Mouse (Mus musculus): Measurements from ENCODE around the gene Hmg20b. TPM values are rescaled to one million over a fixed set of nuclear protein-coding genes. Genes with fewer than 3 reads are reported as not detected.

Gene Hmg20b
- total and polyA plus RNA-seq, 3 experiments: 54.9 to 58.1 (median 55.6) TPM

GRCm38 (mm10) chr10:81317273-81317672 lies 33.0 kb downstream of the Hmg20b start:
- peak in 1 of 2 experiments; percentile 52 for DNase-seq
- Histone ChIP-seq H3K79me2 (replicated peaks; ENCODE audit: control insufficient read depth, insufficient read depth, low read length) (no peaks in the 10 kb centered on the region; the same call in 1 of the 2 replicates), H3K27me3 (ENCODE audit: control insufficient read depth, insufficient read depth, low read length) (no peaks in the 10 kb centered on the region), H3K4me1 (ENCODE audit: control insufficient read depth, insufficient read depth, low read length) (peaks cover 6% of the 10 kb centered on the region), H3K36me3 (ENCODE audit: control insufficient read depth, insufficient read depth, low read length) (no peaks in the 10 kb centered on the region; the same call in 1 of the 2 replicates), H3K27ac (no peak overlapping the region), H3K4me3 (no peak overlapping the region), H3K9ac (ENCODE audit: low read depth, low read length) (no peak overlapping the region)
- no peak for TF ChIP-seq POLR2A (IDR thresholded peaks at IDR 0.05; ENCODE audit: insufficient read depth, low read depth, low read length)
- TF ChIP-seq CTCF (IDR thresholded peaks at IDR 0.05): no peak
- TF ChIP-seq EP300 (IDR thresholded peaks at IDR 0.05; ENCODE audit: insufficient read depth, low read depth, low read length): no peak
- 49% methylated on average over 20 of the region's 20 CpGs for WGBS
- intact Hi-C loops (cut with DNase I): no loop called here

GRCm38 (mm10) chr10:81316338-81317060 lies 33.8 kb downstream of the Hmg20b start:
- peaks cover 5% of the 10 kb centered on the region for H3K4me1 ChIP-seq (ENCODE audit: control insufficient read depth, insufficient read depth, low read length)
- DNase-seq: no peak
- intact Hi-C loops (cut with DNase I): no loop called here
- H3K4me3 ChIP-seq: no peak overlapping the region
- H3K79me2 ChIP-seq (replicated peaks; ENCODE audit: control insufficient read depth, insufficient read depth, low read length): no peaks in the 10 kb centered on the region; the same call in 1 of the 2 replicates
- 61% methylated on average over 16 of the region's 16 CpGs for WGBS
- no peaks in the 10 kb centered on the region for H3K36me3 ChIP-seq (ENCODE audit: control insufficient read depth, insufficient read depth, low read length)
- no peaks in the 10 kb centered on the region for H3K27me3 ChIP-seq (ENCODE audit: control insufficient read depth, insufficient read depth, low read length)
- TF ChIP-seq POLR2A (IDR thresholded peaks at IDR 0.05; ENCODE audit: insufficient read depth, low read depth, low read length) (no peak), CTCF (IDR thresholded peaks at IDR 0.05) (peak; percentile 63)
- H3K9ac ChIP-seq (ENCODE audit: low read depth, low read length): no peak overlapping the region
- no peak overlapping the region for H3K27ac ChIP-seq

- Histone ChIP-seq H3K27me3 (ENCODE audit: control insufficient read depth, insufficient read depth, low read length) (no peaks in the 10 kb centered on the region), H3K79me2 (replicated peaks; ENCODE audit: control insufficient read depth, insufficient read depth, low read length) (no peaks in the 10 kb centered on the region), H3K4me1 (ENCODE audit: control insufficient read depth, insufficient read depth, low read length) (peaks cover 5% of the 10 kb centered on the region), H3K9ac (ENCODE audit: low read depth, low read length) (no peak overlapping the region), H3K27ac (no peak overlapping the region), H3K36me3 (ENCODE audit: control insufficient read depth, insufficient read depth, low read length) (no peaks in the 10 kb centered on the region), H3K4me3 (no peak overlapping the region)
- WGBS: 89% methylated on average over 16 of the region's 16 CpGs
- TF ChIP-seq CTCF (IDR thresholded peaks at IDR 0.05) (no peak), POLR2A (IDR thresholded peaks at IDR 0.05; ENCODE audit: insufficient read depth, low read depth, low read length) (no peak), EP300 (IDR thresholded peaks at IDR 0.05; ENCODE audit: insufficient read depth, low read depth, low read length) (no peak)
- DNase-seq: no peak
- intact Hi-C loops (cut with DNase I): no loop called here
Measured at GRCm38 (mm10) chr10:81315587-81315986, 34.7 kb downstream of the Hmg20b start.

- Histone ChIP-seq H3K4me1 (ENCODE audit: control insufficient read depth, insufficient read depth, low read length) (no peaks in the 10 kb centered on the region), H3K79me2 (replicated peaks; ENCODE audit: control insufficient read depth, insufficient read depth, low read length) (no peaks in the 10 kb centered on the region), H3K27ac (no peak overlapping the region), H3K36me3 (ENCODE audit: control insufficient read depth, insufficient read depth, low read length) (no peaks in the 10 kb centered on the region), H3K4me3 (no peak overlapping the region), H3K9ac (ENCODE audit: low read depth, low read length) (no peak overlapping the region), H3K27me3 (ENCODE audit: control insufficient read depth, insufficient read depth, low read length) (no peaks in the 10 kb centered on the region)
- TF ChIP-seq CTCF (IDR thresholded peaks at IDR 0.05) (no peak), POLR2A (IDR thresholded peaks at IDR 0.05; ENCODE audit: insufficient read depth, low read depth, low read length) (no peak), EP300 (IDR thresholded peaks at IDR 0.05; ENCODE audit: insufficient read depth, low read depth, low read length) (no peak)
- 75% methylated on average over 7 of the region's 7 CpGs for WGBS
- intact Hi-C loops (cut with DNase I): no loop called here
- no peak for DNase-seq
Measured at GRCm38 (mm10) chr10:81314201-81314600, 36.1 kb downstream of the Hmg20b start.

GRCm38 (mm10) chr10:81313581-81313980 lies 36.7 kb downstream of the Hmg20b start:
- no peak overlapping the region for H3K4me3 ChIP-seq
- no peak overlapping the region for H3K27ac ChIP-seq
- no peaks in the 10 kb centered on the region for H3K36me3 ChIP-seq (ENCODE audit: control insufficient read depth, insufficient read depth, low read length)
- H3K9ac ChIP-seq (ENCODE audit: low read depth, low read length): no peak overlapping the region
- intact Hi-C loops (cut with DNase I): no loop called here
- H3K79me2 ChIP-seq (replicated peaks; ENCODE audit: control insufficient read depth, insufficient read depth, low read length): no peaks in the 10 kb centered on the region
- H3K4me1 ChIP-seq (ENCODE audit: control insufficient read depth, insufficient read depth, low read length): no peaks in the 10 kb centered on the region
- DNase-seq: no peak
- no peaks in the 10 kb centered on the region for H3K27me3 ChIP-seq (ENCODE audit: control insufficient read depth, insufficient read depth, low read length)
- TF ChIP-seq EP300 (IDR thresholded peaks at IDR 0.05; ENCODE audit: insufficient read depth, low read depth, low read length): no peak
- TF ChIP-seq POLR2A (IDR thresholded peaks at IDR 0.05; ENCODE audit: insufficient read depth, low read depth, low read length): no peak
- no peak for TF ChIP-seq CTCF (IDR thresholded peaks at IDR 0.05)
- 90% methylated on average over 13 of the region's 13 CpGs for WGBS

GRCm38 (mm10) chr10:81309571-81309970 lies 40.7 kb downstream of the Hmg20b start:
- DNase-seq: no peak
- 83% methylated on average over 5 of the region's 5 CpGs for WGBS
- Histone ChIP-seq H3K27ac (no peak overlapping the region), H3K27me3 (ENCODE audit: control insufficient read depth, insufficient read depth, low read length) (no peaks in the 10 kb centered on the region), H3K4me3 (no peak overlapping the region), H3K79me2 (replicated peaks; ENCODE audit: control insufficient read depth, insufficient read depth, low read length) (no peaks in the 10 kb centered on the region; the same call in 1 of the 2 replicates), H3K9ac (ENCODE audit: low read depth, low read length) (no peak overlapping the region), H3K36me3 (ENCODE audit: control insufficient read depth, insufficient read depth, low read length) (no peaks in the 10 kb centered on the region), H3K4me1 (ENCODE audit: control insufficient read depth, insufficient read depth, low read length) (peaks cover under 1% of the 10 kb centered on the region)
- intact Hi-C loops (cut with DNase I): no loop called here
- TF ChIP-seq POLR2A (IDR thresholded peaks at IDR 0.05; ENCODE audit: insufficient read depth, low read depth, low read length): no peak
- TF ChIP-seq CTCF (IDR thresholded peaks at IDR 0.05): no peak
- no peak for TF ChIP-seq EP300 (IDR thresholded peaks at IDR 0.05; ENCODE audit: insufficient read depth, low read depth, low read length)

Measured in heart, adult 2 months (tissue).